Mouse (Mus musculus) erythroid progenitor cell, adult 5-6 weeks (primary cell): ENCODE results near the gene Igbp1. TPM values are rescaled to one million over a fixed set of nuclear protein-coding genes. Genes with fewer than 3 reads are reported as not detected.

Experiments used
- total RNA-seq, 2 experiments: library from RNA; stranded (forward) in 1 of 2; stranded (reverse) in 1 of 2; fragments of 150-400 nt in 1 of 2; fragments of 186-747, 209-891 nt in 1 of 2; gene quantifications; 2 replicates each; pipeline versions ENCODE4 v1.2.3 to v1.2.4; 2015 to 2017; ENCODE audit warnings: low replicate concordance in 2 of 2

Igbp1 gene
- total RNA-seq, 2 experiments from 2014 or later = 9.7 to 23.5 TPM

Other genes starting within 250 kb of the Igbp1 start
- gene Otud6a, start 65.3 kb upstream of the Igbp1 start, total RNA-seq (2015; ENCODE audit: low replicate concordance) = not detected in 2 replicates
- gene Otud6a, start 65.3 kb upstream of the Igbp1 start, total RNA-seq (2017; ENCODE audit: low replicate concordance) = not detected in 2 replicates
- not detected in 2 replicates for gene Awat2, start 51.6 kb upstream of the Igbp1 start, total RNA-seq (2015; ENCODE audit: low replicate concordance)
- gene Awat2, start 51.6 kb upstream of the Igbp1 start, total RNA-seq (2017; ENCODE audit: low replicate concordance) = not detected in 2 replicates
- gene Dgat2l6, start 30.5 kb downstream of the Igbp1 start, total RNA-seq (2015; ENCODE audit: low replicate concordance) = 0.84 TPM in 1 of 2 replicates, not detected in the other
- gene Dgat2l6, start 30.5 kb downstream of the Igbp1 start, total RNA-seq (2017; ENCODE audit: low replicate concordance) = not detected in 2 replicates
- gene Awat1, start 78.0 kb downstream of the Igbp1 start, total RNA-seq (2015; ENCODE audit: low replicate concordance) = not detected in 2 replicates
- gene Awat1, start 78.0 kb downstream of the Igbp1 start, total RNA-seq (2017; ENCODE audit: low replicate concordance) = 0.64 TPM in 1 of 2 replicates, not detected in the other
- gene P2ry4, start 100.6 kb downstream of the Igbp1 start, total RNA-seq (2015; ENCODE audit: low replicate concordance) = not detected in 2 replicates
- gene P2ry4, start 100.6 kb downstream of the Igbp1 start, total RNA-seq (2017; ENCODE audit: low replicate concordance) = not detected in 2 replicates
- not detected in 2 replicates for gene Arr3, start 111.2 kb downstream of the Igbp1 start, total RNA-seq (2015; ENCODE audit: low replicate concordance)
- gene Arr3, start 111.2 kb downstream of the Igbp1 start, total RNA-seq (2017; ENCODE audit: low replicate concordance) = not detected in 2 replicates
- gene Kif4, start 131.4 kb downstream of the Igbp1 start, total RNA-seq (2015; ENCODE audit: low replicate concordance) = 137 and 151 TPM in 2 replicates
- 205 and 247 TPM in 2 replicates for gene Kif4, start 131.4 kb downstream of the Igbp1 start, total RNA-seq (2017; ENCODE audit: low replicate concordance)
- gene Pdzd11, start 132.3 kb downstream of the Igbp1 start, total RNA-seq (2015; ENCODE audit: low replicate concordance) = 84.3 and 91.5 TPM in 2 replicates
- 49.3 and 52.7 TPM in 2 replicates for gene Pdzd11, start 132.3 kb downstream of the Igbp1 start, total RNA-seq (2017; ENCODE audit: low replicate concordance)
- 1.3 and 9.7 TPM in 2 replicates for gene Gdpd2, start 235.6 kb downstream of the Igbp1 start, total RNA-seq (2015; ENCODE audit: low replicate concordance)
- 6.9 and 18.0 TPM in 2 replicates for gene Gdpd2, start 235.6 kb downstream of the Igbp1 start, total RNA-seq (2017; ENCODE audit: low replicate concordance)